Mouse (Mus musculus) E14TG2a.4 (cell line): ENCODE measurements at regions not wholly inside any gene's neighbourhood (a gene's known extent, or its start where the extent isn't known, plus 50 kb on each side); places are given as distances from the start of the nearest gene placed in this dataset.

Experiments used
- H3K27me3 ChIP-seq: 2 replicates; pipeline ENCODE4 v1.6.1; 2014; ENCODE audit warnings: low read length, control low read depth; ENCODE audit not compliant: insufficient read depth
- H3K36me3 ChIP-seq: 2 replicates; pipeline ENCODE4 v1.6.1; 2014; ENCODE audit warnings: low read length, control low read depth; ENCODE audit not compliant: insufficient read depth
- H3K4me1 ChIP-seq: replicated peaks from 2 replicates; pipeline ENCODE4 v1.6.1; 2014; ENCODE audit warnings: low read depth, low read length, control low read depth
- H3K4me3 ChIP-seq: replicated peaks from 2 replicates; pipeline ENCODE4 v1.5.1; 2014; ENCODE audit warnings: mild to moderate bottlenecking, low read length
- H3K9me3 ChIP-seq: 2 replicates; pipeline ENCODE4 v1.6.1; 2014; ENCODE audit warnings: low read length, control low read depth
- CTCF ChIP-seq: conservative IDR thresholded peaks from 2 replicates; pipeline ENCODE4 v1.5.1; 2014; ENCODE audit warnings: low read length
- NANOG ChIP-seq: IDR thresholded peaks from 2 replicates; pipeline ENCODE4 v1.6.1; 2014; ENCODE audit warnings: borderline replicate concordance, low read length, mixed read lengths
- POU5F1 ChIP-seq: IDR thresholded peaks from 2 replicates; pipeline ENCODE4 v1.6.1; 2014; ENCODE audit warnings: low read length, borderline replicate concordance

- Histone ChIP-seq H3K27me3 (no peaks in the 10 kb centered on the region), H3K36me3 (no peaks in the 10 kb centered on the region), H3K4me3 (no peak overlapping the region), H3K4me1 (no peaks in the 10 kb centered on the region), H3K9me3 (peaks cover 26% of the 10 kb centered on the region)
- TF ChIP-seq POU5F1 (no peak), CTCF (no peak), NANOG (no peak)
Observed at GRCm38 (mm10) chr2:8628007-8628406, 1118.6 kb upstream of the Celf2 start.

DNA sequence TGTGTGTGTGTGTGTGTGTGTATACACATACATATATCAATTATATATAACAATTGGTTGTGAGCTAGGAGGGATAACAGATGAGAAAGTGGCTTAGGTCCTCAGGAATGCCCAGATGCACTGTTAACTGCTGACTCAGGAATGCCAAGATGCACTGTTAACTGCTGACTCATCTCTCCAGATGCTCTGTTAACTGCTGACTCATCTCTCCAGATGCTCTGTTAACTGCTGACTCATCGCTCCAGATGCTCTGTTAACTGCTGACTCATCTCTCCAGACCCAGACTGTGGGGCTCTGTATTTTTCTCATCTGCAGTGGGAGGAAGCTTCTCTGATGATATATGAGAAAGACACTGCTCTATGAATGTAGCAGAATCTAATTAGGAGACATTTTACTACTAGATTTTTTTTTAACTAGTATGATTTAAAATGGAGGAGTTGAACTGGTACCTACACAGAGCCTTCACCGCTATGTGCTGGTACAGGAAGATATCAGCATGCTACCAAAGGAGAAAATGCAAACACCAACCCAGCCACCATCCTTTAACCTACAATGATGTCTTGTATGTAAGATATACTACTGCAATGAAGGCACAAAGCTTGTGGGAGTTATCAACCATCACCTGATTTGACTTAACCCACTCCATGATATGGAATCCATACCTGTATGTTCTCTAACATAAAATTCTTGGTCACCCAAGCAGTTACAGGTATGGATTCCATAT, 1119.3 kb upstream of the Celf2 start:
- Histone ChIP-seq H3K4me3 (no peak overlapping the region), H3K27me3 (no peaks in the 10 kb centered on the region), H3K36me3 (no peaks in the 10 kb centered on the region), H3K9me3 (peaks cover 26% of the 10 kb centered on the region), H3K4me1 (no peaks in the 10 kb centered on the region)
- TF ChIP-seq POU5F1 (no peak), CTCF (no peak), NANOG (no peak)

- H3K27me3 ChIP-seq = no peaks in the 10 kb centered on the region
- TF ChIP-seq POU5F1 (no peak), NANOG (no peak)
- no peaks in the 10 kb centered on the region for H3K36me3 ChIP-seq
- H3K4me3 ChIP-seq = no peak overlapping the region
- no peaks in the 10 kb centered on the region for H3K4me1 ChIP-seq
- H3K9me3 ChIP-seq = no peaks in the 10 kb centered on the region
Observed at GRCm38 (mm10) chr2:8638082-8638481, 1128.7 kb upstream of the Celf2 start.

DNA sequence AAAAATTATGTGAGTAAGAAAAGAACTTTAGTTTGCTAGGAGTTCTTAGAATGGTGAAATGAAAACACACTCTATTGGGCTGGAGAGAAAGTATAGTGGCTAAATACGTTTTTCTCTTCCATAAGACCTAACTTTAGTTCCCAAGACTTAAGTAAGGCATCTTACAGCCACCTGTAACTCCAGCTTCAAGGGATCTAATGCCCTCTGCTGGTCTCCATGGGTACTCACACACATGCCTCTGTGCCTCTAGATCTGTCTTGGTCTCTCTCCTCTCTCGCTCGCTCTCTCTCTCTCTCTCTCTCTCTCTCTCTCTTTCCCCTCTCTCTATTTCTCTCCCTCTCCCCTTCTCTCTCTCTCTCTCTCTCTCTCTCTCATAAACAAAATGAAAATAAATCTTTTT, 1129.9 kb upstream of the Celf2 start:
- Histone ChIP-seq H3K9me3 (no peaks in the 10 kb centered on the region), H3K4me3 (no peak overlapping the region), H3K36me3 (no peaks in the 10 kb centered on the region), H3K27me3 (no peaks in the 10 kb centered on the region), H3K4me1 (no peaks in the 10 kb centered on the region)
- no peak for TF ChIP-seq NANOG
- peak; percentile 48 for TF ChIP-seq CTCF
- TF ChIP-seq POU5F1 = no peak

DNA sequence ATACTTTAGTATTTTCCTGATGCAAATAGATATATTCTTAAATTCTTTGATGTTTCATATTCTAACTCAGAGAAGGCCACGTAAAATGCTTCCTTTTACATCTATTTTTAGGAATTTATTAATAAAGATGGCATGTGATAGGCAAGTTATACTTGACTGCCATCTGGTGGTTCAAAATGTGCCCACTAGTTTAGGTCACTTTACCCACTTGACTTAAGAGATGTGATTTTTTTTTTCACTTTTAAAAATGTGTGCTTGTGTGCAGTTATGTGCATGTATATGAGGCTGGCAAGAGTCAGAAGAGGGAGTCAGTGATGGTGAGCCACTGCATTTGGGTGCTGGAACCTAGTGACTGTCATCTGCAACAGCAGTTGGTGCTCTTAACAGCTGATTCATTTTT, 1136.1 kb upstream of the Celf2 start:
- H3K27me3 ChIP-seq = no peaks in the 10 kb centered on the region
- H3K4me1 ChIP-seq = no peaks in the 10 kb centered on the region
- no peaks in the 10 kb centered on the region for H3K36me3 ChIP-seq
- H3K9me3 ChIP-seq = peaks cover 24% of the 10 kb centered on the region
- no peak overlapping the region for H3K4me3 ChIP-seq
- TF ChIP-seq NANOG (no peak), CTCF (peak; percentile 49)

GRCm38 (mm10) chr2:8660544-8660943, 1151.2 kb upstream of the Celf2 start:
- H3K4me1 ChIP-seq = no peaks in the 10 kb centered on the region

DNA sequence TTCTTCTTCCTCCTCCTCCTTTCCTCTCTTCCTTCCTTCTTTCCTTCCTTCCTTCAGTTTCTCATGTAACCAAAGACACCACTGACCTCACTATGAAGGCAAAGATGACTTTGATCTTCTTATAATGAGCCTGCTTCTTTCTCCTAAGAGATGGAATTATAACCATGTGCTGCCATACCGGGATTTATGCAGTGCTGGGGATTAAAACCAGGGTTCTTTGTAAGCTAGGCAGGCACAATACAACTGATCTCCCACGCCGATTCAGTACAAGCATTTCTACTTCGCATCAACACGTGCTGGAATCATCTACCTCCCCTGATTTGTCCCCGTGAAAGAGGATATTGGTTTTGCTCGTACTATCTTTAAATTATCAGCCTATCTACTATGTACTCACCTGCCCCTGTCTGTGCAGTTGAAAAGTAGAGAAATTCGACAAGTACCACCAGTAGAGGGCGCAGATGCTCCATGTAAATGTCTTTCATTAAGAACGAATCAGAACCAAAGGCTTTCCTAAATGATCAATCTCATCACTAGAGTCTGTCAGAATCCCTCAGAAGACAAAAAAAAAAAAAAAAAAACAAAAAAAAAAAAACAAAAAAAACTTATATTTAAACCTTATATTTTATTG, 1164.5 kb upstream of the Celf2 start:
- H3K9me3 ChIP-seq = no peaks in the 10 kb centered on the region
- no peaks in the 10 kb centered on the region for H3K4me1 ChIP-seq
- peak; percentile 36 for TF ChIP-seq CTCF
- no peak for TF ChIP-seq NANOG
- TF ChIP-seq POU5F1 = no peak
- no peaks in the 10 kb centered on the region; the same call in 1 of the 2 replicates for H3K27me3 ChIP-seq
- H3K4me3 ChIP-seq = no peak overlapping the region
- no peaks in the 10 kb centered on the region for H3K36me3 ChIP-seq

More at GRCm38 (mm10) chr2:8660544-8660943, 1151.2 kb upstream of the Celf2 start:
- Histone ChIP-seq H3K4me3 (no peak overlapping the region), H3K36me3 (no peaks in the 10 kb centered on the region), H3K27me3 (no peaks in the 10 kb centered on the region), H3K9me3 (no peaks in the 10 kb centered on the region)
- no peak for TF ChIP-seq POU5F1

GRCm38 (mm10) chr2:8675537-8675936, 1166.2 kb upstream of the Celf2 start:
- Histone ChIP-seq H3K27me3 (no peaks in the 10 kb centered on the region; the same call in 1 of the 2 replicates), H3K4me1 (no peaks in the 10 kb centered on the region), H3K4me3 (no peak overlapping the region), H3K36me3 (no peaks in the 10 kb centered on the region), H3K9me3 (no peaks in the 10 kb centered on the region)
- TF ChIP-seq CTCF = no peak
- no peak for TF ChIP-seq POU5F1
- TF ChIP-seq NANOG = no peak

DNA sequence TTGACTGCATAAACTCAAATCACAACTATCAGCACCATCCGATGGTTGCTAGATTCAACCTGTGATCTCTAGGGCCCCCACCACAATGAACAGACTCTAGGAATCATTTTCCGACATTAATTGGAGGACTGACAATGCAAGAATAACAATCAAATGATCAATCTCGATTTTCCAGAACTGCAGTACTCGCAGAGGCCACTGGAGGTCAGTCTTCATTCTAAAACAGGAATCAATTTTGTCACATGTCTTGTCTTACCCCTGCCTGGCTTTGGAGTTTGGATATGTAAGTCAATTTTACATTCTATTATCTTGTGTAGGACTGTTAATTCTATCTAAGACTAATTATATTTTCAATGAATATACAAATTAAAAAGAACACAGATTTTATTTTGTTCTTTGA, 1167.2 kb upstream of the Celf2 start:
- TF ChIP-seq POU5F1 (no peak), CTCF (peak; percentile 87), NANOG (no peak)
- H3K9me3 ChIP-seq = no peaks in the 10 kb centered on the region
- no peaks in the 10 kb centered on the region; the same call in 1 of the 2 replicates for H3K27me3 ChIP-seq
- no peaks in the 10 kb centered on the region for H3K4me1 ChIP-seq
- H3K4me3 ChIP-seq = no peak overlapping the region
- no peaks in the 10 kb centered on the region for H3K36me3 ChIP-seq
